Mouse (Mus musculus) layer of hippocampus, postnatal 14 days (tissue): ENCODE data around the gene Mgat2. TPM values are rescaled to one million over a fixed set of nuclear protein-coding genes. Genes with fewer than 3 reads are reported as not detected.
A peak's percentile ranks its signal among the peaks of the same experiment; 100 is the strongest.
"Not testable (repeated sequence)": the region's sequence is repeated elsewhere in the genome, so short reads cannot be mapped to it uniquely, and the experiment has no call there.

Experiments
- DNase-seq, 2 experiments: peaks; one replicate each; pipeline ENCODE4 v3.0.0; 2021 to 2022; ENCODE audit warnings: low spot score in 2 of 2, mixed read lengths in 1 of 2
- long read RNA-seq, 2 experiments: library from polyadenylated mRNA; stranded (forward); transcript quantifications; one replicate each; pipeline ENCODE4 v2.0.0; 2021
- total RNA-seq, 2 experiments: library from RNA; stranded (reverse); gene quantifications; 2 replicates each; pipeline ENCODE4 v1.2.3; 2021

Mgat2 gene
- 10 to 100 TPM; 30.1 to 31.6 TPM for total RNA-seq
- long read RNA-seq, experiment 1, transcript Mgat2-201 (1 exons, 2,614 nt), result major isoform, 74 of 74 reads
- long read RNA-seq, experiment 1, partial matches to known transcripts, result 0 of 74 reads
- long read RNA-seq, experiment 1, other reads (novel, unspliced or antisense), result 0 of 74 reads
- long read RNA-seq, experiment 2, transcript Mgat2-201 (1 exons, 2,614 nt), result major isoform, 89 of 89 reads
- long read RNA-seq, experiment 2, partial matches to known transcripts, result 0 of 89 reads
- long read RNA-seq, experiment 2, other reads (novel, unspliced or antisense), result 0 of 89 reads

DNA sequence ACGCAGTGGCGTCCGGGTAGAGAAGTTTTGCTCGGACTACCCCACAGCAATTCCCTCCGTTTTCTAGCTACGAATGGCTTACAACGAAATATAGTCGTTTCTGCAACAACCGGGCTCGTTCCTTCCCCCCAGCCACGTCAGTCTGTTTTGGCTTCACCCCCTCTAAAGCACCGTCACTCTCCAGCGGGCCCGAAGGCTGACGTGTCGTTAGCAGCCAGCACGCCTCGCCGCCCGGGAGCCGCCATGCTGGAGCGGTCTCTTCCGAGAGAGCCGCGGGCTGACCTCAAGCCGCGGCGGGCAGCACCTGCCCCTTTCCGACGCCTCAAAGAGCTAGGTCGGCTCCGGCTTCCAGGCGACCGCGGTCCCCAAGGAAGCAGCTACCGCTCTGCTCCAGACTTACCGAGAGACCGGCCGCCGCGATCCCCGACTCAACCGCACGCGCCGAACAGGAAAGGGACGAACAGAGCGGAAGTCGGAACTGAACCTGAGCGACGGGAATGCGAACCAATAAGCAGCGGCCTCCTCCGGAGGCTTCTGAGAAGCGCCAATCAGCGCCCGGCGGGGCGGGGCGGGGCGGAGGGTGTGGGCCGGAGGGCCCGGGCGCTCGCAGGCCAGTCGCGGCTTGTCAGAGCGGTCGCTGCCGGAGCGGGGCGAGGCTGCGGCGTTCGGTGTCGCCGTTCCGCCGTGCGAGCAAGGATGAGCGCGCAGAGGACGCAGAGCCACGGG, at the start of gene Mgat2, which contains the start of gene Rpl36al:
Mgat2 (plus strand) TSS at position 575 of the 726 bp plus-strand sequence.
Rpl36al (minus strand) TSS at position 501 of the 726 bp plus-strand sequence.
- peak; percentile 99 for DNase-seq

DNA sequence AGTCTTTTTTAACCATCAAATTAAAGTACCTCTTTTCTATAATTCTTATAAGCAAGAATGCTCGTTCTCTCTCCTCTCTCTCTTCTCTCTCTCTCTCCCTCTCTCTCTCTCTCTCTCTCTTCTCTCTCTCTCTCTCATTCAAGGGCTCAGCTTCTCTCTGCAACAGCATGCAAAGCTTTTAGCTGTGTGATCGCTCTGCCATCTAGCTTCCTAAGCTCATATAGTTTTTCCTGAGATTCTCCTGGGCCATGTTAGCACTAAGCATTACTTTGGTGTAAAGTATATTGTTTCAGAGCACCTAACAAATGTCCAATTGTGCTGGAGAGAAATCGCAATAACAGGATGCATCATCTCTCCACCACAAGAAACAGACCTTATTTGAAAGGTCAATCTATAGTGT, 44.8 kb upstream of the Mgat2 start:
- DNase-seq, result no peak

DNA sequence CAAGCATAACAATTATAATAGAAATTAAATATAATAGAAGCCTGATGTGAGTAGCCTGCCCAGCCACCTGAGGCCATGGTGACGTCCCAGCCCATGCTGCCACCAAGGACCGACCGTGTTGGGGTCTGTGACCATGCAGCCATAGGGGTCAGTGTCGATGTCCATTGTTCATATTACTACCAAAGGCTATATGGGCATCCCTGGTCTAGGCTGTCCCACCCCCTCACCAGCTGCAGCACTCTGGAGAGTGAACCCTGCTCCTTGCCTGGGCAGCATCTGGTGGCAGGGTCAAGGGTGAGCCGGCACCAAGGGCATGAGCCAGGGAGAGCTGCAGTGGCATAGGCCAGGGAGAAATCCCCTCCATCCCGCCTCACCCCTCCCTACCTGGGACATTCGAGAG, 44.1 kb upstream of the Mgat2 start:
- no peak for DNase-seq

DNA sequence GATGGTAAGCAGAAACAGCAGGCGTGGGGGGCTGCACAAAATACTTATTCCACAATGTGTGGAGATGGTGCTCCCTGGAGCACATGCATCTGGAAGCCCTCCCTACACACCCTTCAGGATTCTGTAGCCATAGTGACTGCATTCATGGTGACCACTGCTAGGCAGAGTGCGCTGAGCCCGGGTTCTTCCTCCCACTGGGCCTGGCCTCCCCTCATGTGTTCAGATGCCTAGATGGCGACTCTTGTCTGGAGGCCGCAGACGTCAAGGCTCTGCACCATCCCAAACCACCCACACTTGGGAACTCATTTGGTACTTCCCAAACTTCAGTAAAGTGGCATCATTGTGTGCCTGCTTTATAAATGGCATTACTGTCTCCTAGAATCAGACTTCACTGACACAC, 40.5 kb upstream of the Mgat2 start:
- DNase-seq, result no peak

DNA sequence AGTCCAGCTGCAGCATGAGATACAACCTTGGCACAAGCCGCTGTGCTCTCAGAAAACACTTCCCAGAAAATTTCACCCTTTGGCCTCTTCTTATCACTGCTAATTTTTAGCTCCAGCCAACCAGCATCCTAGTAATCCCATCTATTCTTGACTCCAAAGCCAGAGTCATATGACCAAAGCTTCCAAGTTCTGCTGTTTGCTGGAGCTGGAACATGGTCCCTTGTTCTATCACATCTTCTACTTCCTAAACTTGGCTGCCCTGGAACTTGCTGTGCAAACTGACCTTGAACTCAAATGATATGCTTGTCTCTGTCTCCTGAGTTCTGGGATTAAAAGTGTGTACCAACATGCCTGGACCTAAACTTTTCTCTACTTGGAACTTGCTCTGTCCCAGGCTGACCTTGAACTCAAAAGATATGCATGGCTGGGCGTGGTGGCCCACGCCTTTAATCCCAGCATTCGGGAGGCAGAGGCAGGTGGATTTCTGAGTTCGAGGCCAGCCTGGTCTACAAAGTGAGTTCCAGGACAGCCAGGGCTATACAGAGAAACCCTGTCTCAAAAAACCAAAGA, 36.7 kb upstream of the Mgat2 start:
- no peak for DNase-seq

DNA sequence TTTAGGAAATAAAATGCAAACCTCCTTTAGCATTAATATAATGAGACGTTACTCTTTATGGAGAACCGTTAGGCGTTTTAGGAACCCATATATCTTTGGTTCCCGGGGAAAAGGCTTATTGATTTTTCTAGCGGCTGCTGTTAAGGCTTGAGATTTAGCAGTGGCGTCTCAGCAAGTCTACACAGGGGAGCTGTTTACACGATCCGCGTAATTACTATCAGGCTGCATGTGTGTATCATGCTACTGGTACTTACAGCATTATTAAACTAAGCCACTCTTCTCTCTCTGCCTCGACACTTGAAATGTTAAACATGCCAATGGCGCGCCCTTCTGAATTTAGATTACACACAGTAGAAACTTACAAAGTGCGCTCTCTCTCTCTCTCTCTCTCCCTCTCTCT, 33.9 kb upstream of the Mgat2 start:
- DNase-seq, result no peak

DNA sequence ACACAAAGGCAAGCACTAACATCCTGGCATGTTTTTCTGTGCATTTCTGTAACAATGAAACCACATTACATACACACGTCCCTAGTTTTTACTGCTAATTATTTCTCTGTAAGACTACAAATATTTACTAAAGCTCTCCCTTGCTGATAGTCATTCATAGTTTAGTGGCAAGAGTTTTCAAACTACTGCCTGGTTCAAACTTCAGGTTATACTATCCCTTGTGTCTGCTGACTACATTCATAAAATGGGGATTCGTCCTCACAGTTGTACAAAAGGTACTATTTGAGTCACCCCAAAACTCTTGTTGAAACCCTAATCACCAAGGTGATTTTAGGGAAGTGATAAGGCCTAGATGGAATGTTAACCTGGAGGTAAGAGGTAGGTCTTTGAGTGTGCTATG, 28.0 kb upstream of the Mgat2 start:
- no peak for DNase-seq

DNA sequence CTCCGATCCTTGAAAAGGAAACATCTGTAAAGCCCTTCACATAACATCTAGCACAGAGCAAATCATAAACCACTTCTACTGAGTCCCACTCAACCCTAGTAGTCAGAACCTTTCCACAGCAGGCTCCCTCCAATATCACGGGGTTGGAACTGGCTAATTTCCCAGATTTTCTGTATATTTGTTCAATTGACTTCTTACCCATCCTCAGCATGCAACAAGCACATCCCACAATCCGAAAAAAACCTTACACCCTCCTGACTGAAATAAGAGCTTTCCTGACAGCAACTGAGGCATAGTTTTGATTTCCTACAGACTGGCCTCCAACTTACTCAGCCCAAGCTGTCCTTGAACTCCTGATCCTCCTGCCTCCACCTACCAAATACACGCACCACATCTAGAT, 27.5 kb upstream of the Mgat2 start:
- DNase-seq, result no peak

DNA sequence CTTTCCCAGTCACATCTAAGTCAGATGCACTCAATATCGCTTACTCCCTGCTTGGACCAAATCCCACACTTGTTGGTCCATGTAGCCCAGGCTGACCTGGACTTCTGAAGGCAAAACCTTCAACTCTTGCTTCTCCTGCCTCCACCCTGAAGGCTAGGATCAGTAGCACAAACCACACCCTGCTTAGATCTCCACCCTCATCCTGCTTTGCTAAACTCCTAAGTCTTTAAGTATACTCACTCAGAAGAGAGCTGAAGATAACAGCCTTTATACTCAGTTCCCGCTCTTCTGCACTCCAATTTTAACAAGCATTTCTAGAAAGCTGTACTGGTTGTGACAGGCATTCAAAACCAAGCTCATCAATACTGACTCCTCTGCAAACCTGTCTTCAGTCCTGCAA, 26.9 kb upstream of the Mgat2 start:
- DNase-seq, result no peak

DNA sequence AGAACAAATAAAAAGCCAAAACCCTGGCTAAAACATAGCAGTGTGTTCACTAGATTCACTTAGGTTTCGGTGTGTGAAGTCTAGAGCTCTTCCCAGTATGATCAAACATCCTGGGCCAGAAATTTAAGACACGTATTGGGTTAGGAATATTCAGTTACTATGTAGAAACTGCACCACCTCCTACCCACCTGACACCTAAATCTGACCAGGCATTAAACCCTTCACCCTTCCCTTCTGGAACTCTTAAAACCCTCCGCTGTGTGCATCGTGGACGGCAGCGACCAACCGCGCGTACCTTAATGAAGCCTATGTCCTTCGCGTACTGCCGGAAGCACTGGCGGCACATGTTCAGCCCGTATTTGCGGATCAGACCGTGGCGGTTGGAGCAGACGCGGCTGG, 25.6 kb upstream of the Mgat2 start:
- no peak for DNase-seq

DNA sequence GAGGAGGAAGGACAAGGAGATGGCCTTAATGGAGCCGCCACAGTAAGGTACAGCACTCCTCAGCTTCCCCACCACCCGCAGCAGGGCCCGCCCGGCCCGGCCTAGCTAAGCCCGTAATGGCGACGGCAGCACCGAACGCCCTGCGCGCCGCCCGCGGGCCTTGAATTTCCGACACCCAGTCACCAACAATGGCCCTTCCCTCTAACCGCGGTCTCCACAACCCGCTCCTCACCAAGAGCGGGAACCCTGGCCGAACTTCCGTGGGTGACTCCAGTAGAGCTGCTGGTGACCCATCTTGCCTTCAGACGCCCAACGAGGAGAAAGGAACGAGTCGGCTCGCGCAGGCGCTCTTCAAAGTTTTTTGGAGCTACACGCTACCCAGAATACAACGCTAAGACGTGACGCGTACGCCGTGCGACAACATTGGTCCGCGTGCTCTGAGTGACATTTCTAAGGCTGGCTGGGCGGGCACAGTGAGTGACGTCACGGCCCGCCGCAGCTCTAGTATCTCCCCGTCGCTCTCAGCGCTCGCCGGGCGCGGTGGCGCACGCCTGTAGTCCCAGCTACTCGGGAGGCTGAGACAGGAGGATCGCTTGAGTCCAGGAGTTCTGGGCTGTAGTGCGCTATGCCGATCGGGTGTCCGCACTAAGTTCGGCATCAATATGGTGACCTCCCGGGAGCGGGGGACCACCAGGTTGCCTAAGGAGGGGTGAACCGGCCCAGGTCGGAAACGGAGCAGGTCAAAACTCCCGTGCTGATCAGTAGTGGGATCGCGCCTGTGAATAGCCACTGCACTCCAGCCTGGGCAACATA, 25.0 kb upstream of the Mgat2 start, which contains the start of gene Rps29:
Rps29 (minus strand) TSS at position 422 of the 813 bp plus-strand sequence.
- peak; percentile 98 to 99 for DNase-seq

DNA sequence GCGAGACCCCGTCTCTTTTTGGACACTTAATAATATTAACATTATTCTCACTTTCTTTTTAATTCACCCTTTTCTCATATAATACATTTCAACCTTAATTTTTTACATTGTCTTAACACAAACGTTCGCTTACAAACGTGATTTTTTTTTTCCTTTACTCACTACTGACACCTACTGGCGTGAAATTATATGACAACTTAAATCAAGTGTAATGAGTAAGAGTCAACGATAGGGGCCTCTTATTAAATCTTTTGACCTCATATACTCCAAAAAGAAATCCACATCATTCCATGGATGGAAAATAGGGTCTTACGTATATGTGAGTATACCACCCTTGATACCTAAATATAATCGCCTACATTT, 24.4 kb upstream of the Mgat2 start:
- peak; percentile 17 to 60 for DNase-seq

DNA sequence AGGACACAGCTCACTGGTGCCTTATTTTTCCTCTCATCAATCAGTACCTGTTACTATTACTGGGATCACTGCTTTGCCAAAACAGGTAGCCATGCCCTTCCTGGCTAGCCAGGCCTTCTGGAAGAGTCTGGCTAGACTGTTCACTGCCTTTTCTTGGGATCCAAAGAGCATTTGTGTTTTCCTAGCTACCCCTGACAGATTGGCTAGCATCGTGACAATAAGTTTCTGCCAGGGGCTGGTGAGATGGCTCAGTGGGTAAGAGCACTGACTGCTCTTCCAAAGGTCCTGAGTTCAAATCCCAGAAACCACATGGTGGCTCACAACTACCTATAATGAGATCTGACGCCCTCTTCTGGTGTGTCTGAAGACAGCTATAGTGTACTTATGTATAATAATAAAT, 23.3 kb upstream of the Mgat2 start:
- not testable (repeated sequence) for DNase-seq

DNA sequence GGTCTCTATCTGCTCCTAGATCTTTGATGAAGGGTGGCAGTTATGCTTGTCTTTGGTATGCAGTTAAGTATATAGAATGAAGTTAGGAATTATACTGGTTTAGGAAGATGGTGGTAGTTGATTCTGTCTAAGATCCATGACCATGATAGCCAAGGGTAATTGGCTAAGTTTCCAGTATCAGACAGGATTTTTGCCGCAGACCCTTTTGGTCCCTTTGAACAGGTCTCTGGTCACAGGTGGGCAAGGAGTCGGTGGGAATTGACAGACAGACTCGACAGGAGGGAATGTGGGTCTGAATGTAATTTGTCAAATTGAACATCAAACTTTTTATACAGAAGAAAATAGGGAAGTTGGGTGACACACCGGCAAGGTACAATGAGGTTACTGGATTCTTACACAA, 20.4 kb upstream of the Mgat2 start:
- DNase-seq, result not testable (repeated sequence)

DNA sequence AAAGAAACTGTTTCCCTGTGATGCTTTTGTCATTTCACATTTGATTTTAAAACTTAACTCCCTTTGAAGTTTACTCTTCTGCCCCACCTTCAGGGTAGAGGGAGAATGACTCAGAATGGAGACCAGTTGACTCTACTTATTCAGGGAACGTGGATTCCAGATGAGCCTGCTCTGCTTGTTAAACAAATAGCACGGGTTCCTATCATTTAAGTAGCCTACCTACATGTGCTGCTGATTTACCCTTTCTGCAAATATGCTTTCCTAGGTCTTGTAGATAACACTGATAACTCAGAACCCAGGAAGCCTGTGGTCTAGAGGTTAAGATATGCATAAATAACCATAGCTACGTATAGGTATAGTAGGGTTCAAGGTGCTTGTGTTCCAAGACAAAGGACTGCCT, 19.1 kb upstream of the Mgat2 start:
- no peak for DNase-seq

DNA sequence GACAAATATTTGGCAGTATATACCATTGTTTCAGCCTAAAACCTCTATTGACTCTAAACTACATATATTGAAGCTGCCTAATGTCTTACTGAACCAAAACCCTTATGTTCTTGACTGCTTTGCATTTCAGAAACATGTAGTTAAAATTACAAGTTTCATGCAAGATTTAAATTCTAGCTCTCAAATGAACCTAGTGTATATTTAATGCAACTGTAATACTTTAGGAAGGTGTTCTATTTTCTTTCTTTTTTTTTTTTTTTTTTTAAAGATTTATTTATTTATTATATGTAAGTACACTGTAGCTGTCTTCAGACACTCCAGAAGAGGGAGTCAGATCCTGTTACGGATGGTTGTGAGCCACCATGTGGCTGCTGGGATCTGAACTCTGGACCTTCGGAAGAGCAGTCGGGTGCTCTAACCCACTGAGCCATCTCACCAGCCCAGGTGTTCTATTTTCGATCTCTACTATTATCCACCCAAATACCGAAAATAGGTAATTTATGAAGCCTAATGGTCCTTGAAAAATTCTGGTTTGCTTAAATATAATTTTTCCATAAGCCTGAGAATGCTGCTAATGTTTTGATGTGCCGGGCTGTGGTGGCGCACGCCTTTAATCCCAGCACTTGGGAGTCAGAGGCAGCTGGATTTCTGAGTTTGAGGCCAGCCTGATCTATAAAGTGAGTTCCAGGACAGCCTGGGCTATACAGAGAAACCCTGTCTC, 16.9 kb upstream of the Mgat2 start:
- DNase-seq, result not testable (repeated sequence)

DNA sequence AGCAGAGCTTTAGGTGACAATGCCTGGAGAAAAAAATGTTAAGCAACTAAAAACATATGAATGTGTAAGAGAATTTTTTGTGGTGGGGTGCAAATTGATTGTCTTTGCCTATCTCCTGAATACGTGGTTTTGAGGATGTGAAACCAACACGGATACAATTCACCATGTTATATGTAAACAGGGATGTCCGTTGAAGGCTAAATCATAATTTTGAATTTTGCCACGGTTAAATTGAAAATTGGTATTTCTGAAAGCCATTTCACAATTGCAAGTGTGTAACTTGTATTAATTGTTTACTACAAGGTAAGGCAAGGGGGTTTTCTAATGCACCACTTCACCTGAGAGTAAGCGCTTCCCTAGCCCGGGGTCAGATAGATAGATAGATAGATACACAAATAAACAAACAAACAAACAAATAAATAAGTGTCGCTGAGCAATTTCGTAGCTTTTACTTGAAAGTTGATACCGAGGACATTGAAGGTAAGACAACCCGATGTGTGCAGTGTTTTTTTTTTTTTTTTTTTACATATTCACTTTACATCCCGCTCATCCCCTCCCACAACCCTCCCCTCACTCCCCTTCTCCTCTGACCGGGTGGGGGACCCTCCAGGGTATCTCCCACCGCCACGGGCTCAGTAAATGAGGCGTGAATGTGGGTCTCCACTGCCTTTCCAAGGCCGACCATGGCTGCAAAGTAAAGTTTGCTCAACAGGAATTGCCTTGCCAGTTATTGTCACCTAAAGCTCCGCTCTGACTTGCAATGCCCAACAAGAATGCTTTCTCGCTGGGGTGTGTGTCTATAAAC, 16.1 kb upstream of the Mgat2 start:
- DNase-seq, result no peak

DNA sequence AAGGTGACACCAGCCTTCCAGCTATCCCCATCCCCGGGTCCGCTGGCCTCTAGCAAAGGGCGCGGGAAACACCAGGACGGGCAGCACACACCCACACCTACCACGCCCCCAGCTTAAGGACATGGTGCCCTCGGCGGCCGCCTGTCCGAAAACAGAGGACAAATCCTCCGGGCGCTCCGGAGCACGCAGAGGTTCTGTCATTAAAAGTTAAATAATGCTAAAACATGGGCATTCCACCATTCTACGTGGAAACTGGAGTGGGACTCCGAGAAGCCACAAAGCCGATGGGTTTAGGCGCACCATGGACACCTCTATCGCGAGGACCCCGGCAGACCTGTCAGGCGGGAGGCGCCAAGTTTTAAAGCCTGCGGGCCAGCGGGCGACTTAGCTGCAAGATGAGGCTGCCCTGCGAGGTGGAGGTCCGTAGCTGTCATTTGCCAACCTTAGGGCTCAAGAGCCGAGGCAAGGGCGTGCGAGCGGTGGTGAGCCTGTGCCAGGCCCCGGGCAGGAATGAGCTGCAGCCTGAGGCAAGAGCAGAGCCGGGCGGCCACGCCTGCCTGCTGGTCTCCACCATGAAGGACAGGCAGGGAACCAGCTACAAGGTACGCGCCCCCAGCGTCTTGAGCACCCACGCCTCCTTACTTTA, 15.4 kb upstream of the Mgat2 start, which contains the start of gene Lrr1:
Lrr1 (plus strand) TSS at position 354 of the 646 bp plus-strand sequence.
- DNase-seq, result peak; percentile 83 to 95

DNA sequence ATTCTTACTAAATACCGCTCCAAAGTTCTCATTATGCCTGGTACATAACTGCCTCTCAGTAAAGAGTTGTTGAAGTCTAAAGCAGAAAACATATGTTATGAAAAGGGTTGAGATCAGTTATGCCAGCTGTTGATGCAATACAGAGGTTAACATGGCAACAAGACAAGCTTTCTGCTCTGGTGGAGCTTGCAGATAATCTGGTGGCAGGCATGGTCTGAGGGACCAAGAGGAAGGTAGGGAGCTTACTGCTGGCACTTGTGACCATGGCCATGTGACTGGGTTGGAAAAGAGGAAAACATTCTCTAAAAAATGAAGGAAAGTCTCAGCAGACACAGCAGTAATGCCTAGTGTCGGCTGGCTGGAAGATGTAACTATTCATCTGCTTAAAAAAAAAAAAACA, 12.7 kb upstream of the Mgat2 start:
- DNase-seq, result no peak
